Mouse (Mus musculus): ENCODE measurements around the gene Rap1a. TPM values are rescaled to one million over a fixed set of nuclear protein-coding genes. Genes with fewer than 3 reads are reported as not detected.

Rap1a gene
- total RNA-seq, 2 experiments from 2014 or later: 63.7 to 64.7 TPM

DNA sequence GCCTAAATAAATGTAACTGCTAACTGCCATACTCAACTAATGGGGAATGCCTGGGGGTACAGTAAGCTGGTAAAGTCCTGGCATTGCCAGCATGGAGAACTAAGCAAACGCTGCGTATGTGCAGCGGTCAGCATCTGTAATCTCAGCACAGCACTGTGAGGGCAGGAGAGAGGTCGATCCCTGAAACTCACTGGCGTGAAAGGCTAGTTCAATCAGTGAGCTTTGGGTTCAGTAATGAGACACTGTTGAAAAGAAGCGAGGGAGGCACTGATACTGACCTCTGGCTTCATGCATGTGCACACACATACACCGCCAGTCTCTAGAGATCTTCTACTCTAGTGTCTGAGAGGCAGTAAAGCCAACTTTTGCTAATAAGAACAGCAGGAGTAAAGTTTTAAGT is 18.7 kb downstream of the Rap1a start:
- intact Hi-C loops (cut with DNase I): no loop called here
- TF ChIP-seq CTCF (IDR thresholded peaks at IDR 0.05): no peak
- Histone ChIP-seq H3K27ac (no peak overlapping the region), H3K4me3 (no peak overlapping the region)
- no peak for DNase-seq (ENCODE audit: extremely low spot score in 1 of 2, low spot score in 2 of 2)

DNA sequence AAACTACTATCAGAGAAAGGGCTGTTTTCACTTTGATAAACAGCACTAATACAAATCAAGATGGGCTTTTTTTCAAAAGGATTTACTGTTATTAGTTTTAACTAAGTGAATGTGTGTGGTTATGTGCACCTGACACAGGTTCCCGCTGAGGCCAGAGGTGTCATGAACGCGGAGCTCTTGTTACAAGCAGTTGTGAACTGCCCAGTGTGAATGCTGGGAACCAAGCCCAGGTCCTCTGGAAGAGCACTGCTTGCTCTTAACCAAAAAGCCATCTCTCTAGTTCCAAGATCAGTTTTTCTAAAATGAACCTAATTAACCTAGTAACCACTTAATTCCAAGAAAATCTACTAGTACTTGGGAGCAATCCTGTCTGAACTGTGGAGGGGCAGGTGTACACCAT is 23.1 kb downstream of the Rap1a start:
- intact Hi-C loops (cut with DNase I): no loop called here

GRCm38 (mm10) chr3:105774496-105774895 is 26.6 kb downstream of the Rap1a start:
- no peak overlapping the region for H3K4me3 ChIP-seq
- no peak overlapping the region for H3K27ac ChIP-seq
- intact Hi-C loops (cut with DNase I): no loop called here
- no peak for DNase-seq (ENCODE audit: extremely low spot score in 1 of 2, low spot score in 2 of 2)
- no peak for TF ChIP-seq CTCF (IDR thresholded peaks at IDR 0.05)

More for the DNA sequence above, 23.1 kb downstream of the Rap1a start:
- TF ChIP-seq CTCF (IDR thresholded peaks at IDR 0.05): no peak
- Histone ChIP-seq H3K4me3 (no peak overlapping the region), H3K27ac (no peak overlapping the region)
- DNase-seq (ENCODE audit: extremely low spot score in 1 of 2, low spot score in 2 of 2): no peak

- Histone ChIP-seq H3K27ac (no peak overlapping the region), H3K4me3 (no peak overlapping the region)
- intact Hi-C loops (cut with DNase I): loop anchor here (2.0 kb wide), 1 partner anchor 127 kb away; no protein-coding TSS in a partner anchor
- no peak for DNase-seq (ENCODE audit: extremely low spot score in 1 of 2, low spot score in 2 of 2)
- TF ChIP-seq CTCF (IDR thresholded peaks at IDR 0.05): peak; percentile 63
These were observed 29.6 kb downstream of the Rap1a start for GRCm38 (mm10) chr3:105771534-105771933.

GRCm38 (mm10) chr3:105770836-105771235 is 30.3 kb downstream of the Rap1a start:
- no peak for TF ChIP-seq CTCF (IDR thresholded peaks at IDR 0.05)
- intact Hi-C loops (cut with DNase I): loop anchor here (2.0 kb wide), 1 partner anchor 128 kb away; no protein-coding TSS in a partner anchor
- no peak overlapping the region for H3K27ac ChIP-seq

DNA sequence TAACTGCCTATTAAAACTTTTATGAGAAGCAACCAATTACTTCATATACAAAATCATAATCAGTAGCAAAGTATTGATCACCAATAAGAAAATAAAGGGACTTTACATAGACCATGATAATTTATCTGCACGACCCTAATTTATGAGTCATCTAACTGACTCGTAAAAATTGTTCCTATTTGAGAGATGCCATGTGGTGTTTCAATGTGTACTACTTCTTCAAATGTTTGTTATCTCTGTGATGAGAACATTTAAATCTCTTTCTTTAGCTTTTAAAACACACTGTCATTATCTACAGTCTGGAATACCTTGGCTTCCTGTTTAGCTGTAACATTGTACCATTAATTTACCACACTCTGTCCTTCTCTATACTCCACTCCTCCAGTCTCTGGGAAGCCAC is 31.8 kb downstream of the Rap1a start:
- no peak for TF ChIP-seq CTCF (IDR thresholded peaks at IDR 0.05)
- no peak overlapping the region for H3K4me3 ChIP-seq
- H3K27ac ChIP-seq: no peak overlapping the region
- intact Hi-C loops (cut with DNase I): no loop called here
- DNase-seq (ENCODE audit: extremely low spot score in 1 of 2, low spot score in 2 of 2): no peak

More at GRCm38 (mm10) chr3:105770836-105771235, 30.3 kb downstream of the Rap1a start:
- no peak for DNase-seq (ENCODE audit: extremely low spot score in 1 of 2, low spot score in 2 of 2)
- no peak overlapping the region for H3K4me3 ChIP-seq

DNA sequence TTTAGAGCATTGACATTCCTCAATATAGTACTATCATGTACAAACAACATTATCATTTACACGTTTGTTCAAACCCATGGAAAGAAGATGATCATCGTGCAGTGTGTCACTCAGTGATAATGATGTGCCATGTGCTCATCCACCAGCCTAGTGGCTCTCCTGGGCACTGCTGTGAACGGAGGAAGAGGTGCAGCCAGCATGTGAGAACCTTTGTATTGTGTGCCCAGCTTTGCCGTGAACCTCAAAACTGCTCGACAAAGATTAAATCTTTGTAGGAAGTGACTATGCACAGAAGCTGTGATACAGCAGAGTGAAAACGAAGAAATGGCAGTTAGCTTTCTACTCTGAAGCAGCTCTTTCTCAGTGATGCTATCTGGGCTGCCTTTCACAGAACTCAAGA is 32.6 kb downstream of the Rap1a start:
- Histone ChIP-seq H3K27ac (no peak overlapping the region), H3K4me3 (no peak overlapping the region)
- no peak for DNase-seq (ENCODE audit: extremely low spot score in 1 of 2, low spot score in 2 of 2)
- no peak; the same call in 1 of the 2 replicates for TF ChIP-seq CTCF (IDR thresholded peaks at IDR 0.05)
- intact Hi-C loops (cut with DNase I): no loop called here

DNA sequence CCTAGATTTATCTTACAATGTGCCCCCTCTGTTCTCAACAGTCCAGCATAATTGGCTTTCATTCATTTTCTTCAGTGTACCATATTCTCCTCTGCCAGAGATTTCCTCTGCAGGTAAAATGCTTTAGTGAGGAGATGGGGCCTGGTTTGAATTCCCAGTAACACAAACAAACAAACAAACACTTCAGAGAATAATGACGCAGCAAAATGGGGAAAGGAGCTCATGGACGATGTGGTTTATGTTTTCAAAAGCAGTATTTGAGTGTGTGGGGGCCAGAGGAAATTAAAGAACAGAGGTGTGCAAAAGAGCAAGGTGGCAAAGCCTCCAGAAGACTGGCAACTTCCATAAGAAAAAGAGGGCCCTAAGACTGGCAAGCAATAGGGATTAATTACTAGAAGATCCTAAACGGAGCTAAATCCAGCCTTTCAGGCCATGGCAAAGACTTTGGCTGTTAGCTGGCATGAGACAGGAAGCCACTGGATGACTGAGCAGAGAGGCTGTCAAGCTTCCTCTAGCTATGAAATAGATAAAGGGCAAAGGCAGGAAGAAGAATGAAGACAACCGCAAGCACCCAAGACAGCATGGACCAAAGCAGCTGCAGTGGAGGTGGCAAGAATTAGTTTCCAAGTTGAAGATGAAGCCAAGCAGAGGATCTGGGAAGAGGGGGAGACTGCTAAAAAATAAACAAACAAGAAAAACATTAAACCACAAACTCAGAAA is 37.8 kb downstream of the Rap1a start:
- H3K27ac ChIP-seq: no peak overlapping the region
- no peak for TF ChIP-seq CTCF (IDR thresholded peaks at IDR 0.05)
- no peak for DNase-seq (ENCODE audit: extremely low spot score in 1 of 2, low spot score in 2 of 2)
- intact Hi-C loops (cut with DNase I): no loop called here
- H3K4me3 ChIP-seq: no peak overlapping the region

- no peak for DNase-seq (ENCODE audit: extremely low spot score in 1 of 2, low spot score in 2 of 2)
- no peak overlapping the region for H3K4me3 ChIP-seq
- no peak for TF ChIP-seq CTCF (IDR thresholded peaks at IDR 0.05)
- H3K27ac ChIP-seq: no peak overlapping the region
- intact Hi-C loops (cut with DNase I): no loop called here
These were observed 41.1 kb downstream of the Rap1a start for GRCm38 (mm10) chr3:105760063-105760462.

- no peak for TF ChIP-seq CTCF (IDR thresholded peaks at IDR 0.05)
- no peak overlapping the region for H3K27ac ChIP-seq
- intact Hi-C loops (cut with DNase I): no loop called here
- no peak for DNase-seq (ENCODE audit: extremely low spot score in 1 of 2, low spot score in 2 of 2)
- no peak overlapping the region for H3K4me3 ChIP-seq
These were observed 42.5 kb downstream of the Rap1a start for GRCm38 (mm10) chr3:105758658-105759057.

DNA sequence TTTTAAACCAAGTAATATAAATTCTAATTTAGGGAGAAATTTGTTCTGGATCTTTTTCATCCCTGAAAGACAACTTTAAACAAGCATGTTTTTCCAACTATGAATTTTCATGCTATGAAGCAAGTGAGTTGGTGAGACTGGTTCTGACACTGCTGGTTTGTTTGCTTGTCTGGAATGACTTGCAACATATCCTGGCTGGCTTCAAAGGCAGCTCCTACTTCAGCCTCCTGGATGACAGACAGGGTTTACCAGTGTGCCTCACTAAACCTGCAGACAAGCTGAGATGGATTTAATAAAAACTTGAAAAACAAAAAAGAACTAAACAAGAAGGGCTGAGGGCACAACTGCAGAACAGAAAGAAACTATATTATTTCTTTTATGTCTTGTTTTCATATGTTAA is 43.0 kb downstream of the Rap1a start:
- Histone ChIP-seq H3K27ac (no peak overlapping the region), H3K4me3 (no peak overlapping the region)
- intact Hi-C loops (cut with DNase I): no loop called here
- DNase-seq (ENCODE audit: extremely low spot score in 1 of 2, low spot score in 2 of 2): no peak
- no peak for TF ChIP-seq CTCF (IDR thresholded peaks at IDR 0.05)

DNA sequence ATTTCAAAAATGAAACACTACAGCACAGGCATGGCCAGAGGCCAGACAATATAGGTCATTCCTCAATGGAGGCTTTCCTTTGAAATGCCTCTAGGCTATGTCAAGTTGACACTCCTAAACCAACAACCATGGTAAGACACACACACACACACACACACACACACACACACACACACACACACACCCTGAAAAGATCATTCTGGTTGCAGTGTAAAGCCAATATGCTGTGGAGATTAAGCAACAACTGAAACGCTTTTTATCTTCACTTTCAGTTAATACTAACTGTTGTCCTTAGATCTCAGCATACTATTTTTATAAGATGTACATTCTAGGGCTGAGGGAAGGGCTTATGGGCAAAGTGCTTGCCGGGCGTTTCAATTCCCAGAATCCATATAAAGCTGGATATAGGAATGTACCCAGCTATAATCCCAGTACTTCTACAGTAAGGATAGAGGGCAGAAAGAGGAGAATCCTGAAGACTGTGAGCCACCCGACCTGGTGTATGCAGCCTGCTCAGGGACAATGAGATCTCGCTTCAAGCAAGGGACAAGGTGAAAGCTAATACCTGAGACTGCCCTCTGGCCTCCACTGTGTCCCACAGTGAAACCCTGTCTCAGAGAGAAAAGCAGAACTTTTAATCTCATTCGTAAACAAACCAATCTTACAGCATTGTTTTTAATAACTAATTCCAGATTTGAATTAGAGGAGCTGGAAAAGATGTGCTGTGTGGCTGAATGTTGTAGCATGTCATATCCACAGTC is 43.6 kb downstream of the Rap1a start:
- intact Hi-C loops (cut with DNase I): no loop called here
- no peak for DNase-seq (ENCODE audit: extremely low spot score in 1 of 2, low spot score in 2 of 2)
- no peak overlapping the region for H3K4me3 ChIP-seq
- TF ChIP-seq CTCF (IDR thresholded peaks at IDR 0.05): no peak
- no peak overlapping the region for H3K27ac ChIP-seq

Measured in left cerebral cortex, adult 2 months (tissue).